Mouse (Mus musculus) testis, postnatal 14 days (tissue): ENCODE data around the gene Nploc4.
A peak's percentile ranks its signal among the peaks of the same experiment; 100 is the strongest.

Experiments used
- DNase-seq: peaks from one replicate; pipeline ENCODE4 v3.0.0; 2021; ENCODE audit warnings: low spot score

The Nploc4 gene

GRCm38 (mm10) chr11:120378031-120378610 is 59.4 kb downstream of the Nploc4 start:
- peak; percentile 69 for DNase-seq

- no peak for DNase-seq
These were observed 60.2 kb downstream of the Nploc4 start for GRCm38 (mm10) chr11:120377337-120377736.

GRCm38 (mm10) chr11:120376302-120377160 is 61.0 kb downstream of the Nploc4 start:
- DNase-seq = no peak

- no peak for DNase-seq
These were observed 62.2 kb downstream of the Nploc4 start for GRCm38 (mm10) chr11:120375324-120375723.

GRCm38 (mm10) chr11:120373820-120374586 is 63.5 kb downstream of the Nploc4 start:
- no peak for DNase-seq

GRCm38 (mm10) chr11:120373025-120373424 is 64.5 kb downstream of the Nploc4 start:
- DNase-seq = no peak

- no peak for DNase-seq
These were observed 67.9 kb downstream of the Nploc4 start for GRCm38 (mm10) chr11:120369656-120370055.

GRCm38 (mm10) chr11:120366443-120367027 is 71.0 kb downstream of the Nploc4 start:
- DNase-seq = no peak

- no peak for DNase-seq
These were observed 74.6 kb downstream of the Nploc4 start for GRCm38 (mm10) chr11:120362891-120363290.

- DNase-seq = no peak
These were observed 76.2 kb downstream of the Nploc4 start, which contains the start of gene Fscn2 for GRCm38 (mm10) chr11:120361295-120361694. Gene Fscn2 (plus strand): TSS chr11:120361534.

GRCm38 (mm10) chr11:120360755-120361154 is 76.8 kb downstream of the Nploc4 start:
- DNase-seq = no peak

- no peak for DNase-seq
These were observed 77.4 kb downstream of the Nploc4 start for GRCm38 (mm10) chr11:120360062-120360461.

GRCm38 (mm10) chr11:120359391-120359790 is 78.1 kb downstream of the Nploc4 start:
- no peak for DNase-seq

GRCm38 (mm10) chr11:120357791-120358401 is 79.6 kb downstream of the Nploc4 start:
- no peak for DNase-seq

- no peak for DNase-seq
These were observed 80.6 kb downstream of the Nploc4 start for GRCm38 (mm10) chr11:120356900-120357299.

GRCm38 (mm10) chr11:120356319-120356840 is 81.1 kb downstream of the Nploc4 start:
- no peak for DNase-seq

GRCm38 (mm10) chr11:120355277-120356039 is 82.0 kb downstream of the Nploc4 start:
- DNase-seq = no peak

- DNase-seq = no peak
These were observed 82.9 kb downstream of the Nploc4 start for GRCm38 (mm10) chr11:120354304-120355276.

GRCm38 (mm10) chr11:120353500-120354303 is 83.8 kb downstream of the Nploc4 start:
- DNase-seq = peak; percentile 73
